Comparison of ENCODE assay signal across 5 mouse cellular contexts in the genomic region with DNA sequence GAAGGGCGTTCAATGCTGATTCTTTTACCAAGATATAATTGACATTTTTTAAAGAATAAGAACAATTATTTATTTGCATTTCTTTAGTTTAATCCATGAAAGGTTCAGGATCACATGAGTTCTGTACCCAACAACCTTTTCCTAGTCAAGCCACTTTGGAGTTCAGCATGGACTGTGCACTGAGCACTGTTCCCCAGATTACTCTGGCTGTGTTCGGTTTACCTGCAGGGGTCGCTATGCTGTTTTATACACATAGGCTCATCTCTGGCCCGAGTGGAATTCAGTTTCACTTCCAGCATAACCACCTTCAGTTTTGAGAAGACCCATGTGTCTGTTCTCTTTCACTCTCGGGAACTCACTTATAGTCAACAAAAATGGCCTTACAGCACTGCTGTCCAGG.
DNase-seq lines count a peak whose midpoint lies in the region; ATAC-seq lines count a peak whose summit lies in the region.

No protein-coding gene starts in this region.

- peak; percentile 25; the same call in 1 of the 2 replicates for ATAC-seq in granulocyte monocyte progenitor cell, adult 5-6 weeks (replicated peaks; ENCODE audit: poor library complexity, severe bottlenecking)
- peak; percentile 63 for ATAC-seq in megakaryocyte progenitor cell, adult 5-6 weeks (replicated peaks; ENCODE audit: poor library complexity)

- DNase-seq in ES-CJ7 (ENCODE audit: low read depth, low spot score), result peak; percentile 21
- DNase-seq in NIH3T3 (ENCODE audit: low read depth), result peak; percentile 16
- DNase-seq in adrenal gland, postnatal 14 days, result peak; percentile 8

Comparison
In these comparisons a context has a peak if more than half of its experiments do, and no peak if none do; other contexts are left out.
1. Peak in every context shown above with its lines: DNase-seq and ATAC-seq.